Mouse (Mus musculus): ENCODE results near the gene Trim24. TPM values are rescaled to one million over a fixed set of nuclear protein-coding genes. Genes with fewer than 3 reads are reported as not detected.

Gene Trim24
- polyA plus RNA-seq, 1 experiment = 8.7 TPM

- Histone ChIP-seq H3K36me3 (ENCODE audit: control insufficient read depth, insufficient read depth, low read length) (peaks cover 4% of the 10 kb centered on the region; the same call in 1 of the 2 replicates), H3K4me3 (ENCODE audit: low read depth, low read length) (no peak overlapping the region), H3K4me1 (ENCODE audit: control insufficient read depth, insufficient read depth, insufficient read length, low read length) (peaks cover 1% of the 10 kb centered on the region; the same call in 1 of the 2 replicates), H3K27ac (ENCODE audit: insufficient read depth, low read depth, low read length) (no peak overlapping the region), H3K27me3 (ENCODE audit: control insufficient read depth, insufficient read depth, low read length) (no peaks in the 10 kb centered on the region)
- 74% methylated on average over 2 of the region's 2 CpGs for WGBS
- TF ChIP-seq POLR2A (IDR thresholded peaks at IDR 0.05; ENCODE audit: low read depth, low read length) (no peak), CTCF (IDR thresholded peaks at IDR 0.05; ENCODE audit: extremely low read depth, insufficient read length, insufficient replicate concordance, low read depth, low read length) (no peak)
Measured at GRCm38 (mm10) chr6:37900221-37900620, 29.6 kb downstream of the Trim24 start.

- H3K27me3 ChIP-seq (ENCODE audit: control insufficient read depth, insufficient read depth, low read length) = no peaks in the 10 kb centered on the region
- TF ChIP-seq POLR2A (IDR thresholded peaks at IDR 0.05; ENCODE audit: low read depth, low read length) (no peak), CTCF (IDR thresholded peaks at IDR 0.05; ENCODE audit: extremely low read depth, insufficient read length, insufficient replicate concordance, low read depth, low read length) (no peak)
- peaks cover 9% of the 10 kb centered on the region for H3K36me3 ChIP-seq (ENCODE audit: control insufficient read depth, insufficient read depth, low read length)
- peaks cover 1% of the 10 kb centered on the region; the same call in 1 of the 2 replicates for H3K4me1 ChIP-seq (ENCODE audit: control insufficient read depth, insufficient read depth, insufficient read length, low read length)
- no peak overlapping the region for H3K4me3 ChIP-seq (ENCODE audit: low read depth, low read length)
- 84% methylated on average over 2 of the region's 2 CpGs for WGBS
- no peak overlapping the region for H3K27ac ChIP-seq (ENCODE audit: insufficient read depth, low read depth, low read length)
Measured at GRCm38 (mm10) chr6:37901791-37902190, 31.2 kb downstream of the Trim24 start.

- H3K36me3 ChIP-seq (ENCODE audit: control insufficient read depth, insufficient read depth, low read length) = peaks cover 9% of the 10 kb centered on the region
- H3K4me1 ChIP-seq (ENCODE audit: control insufficient read depth, insufficient read depth, insufficient read length, low read length) = peaks cover 1% of the 10 kb centered on the region; the same call in 1 of the 2 replicates
- TF ChIP-seq CTCF (IDR thresholded peaks at IDR 0.05; ENCODE audit: extremely low read depth, insufficient read length, insufficient replicate concordance, low read depth, low read length) (no peak), POLR2A (IDR thresholded peaks at IDR 0.05; ENCODE audit: low read depth, low read length) (no peak)
- no peak overlapping the region for H3K27ac ChIP-seq (ENCODE audit: insufficient read depth, low read depth, low read length)
- no peak overlapping the region for H3K4me3 ChIP-seq (ENCODE audit: low read depth, low read length)
- WGBS = 79% methylated on average over 1 of the region's 1 CpGs
- H3K27me3 ChIP-seq (ENCODE audit: control insufficient read depth, insufficient read depth, low read length) = no peaks in the 10 kb centered on the region
Measured at GRCm38 (mm10) chr6:37903810-37904209, 33.2 kb downstream of the Trim24 start.

GRCm38 (mm10) chr6:37913525-37913924 lies 42.9 kb downstream of the Trim24 start:
- peaks cover 14% of the 10 kb centered on the region for H3K36me3 ChIP-seq (ENCODE audit: control insufficient read depth, insufficient read depth, low read length)
- TF ChIP-seq CTCF (IDR thresholded peaks at IDR 0.05; ENCODE audit: extremely low read depth, insufficient read length, insufficient replicate concordance, low read depth, low read length) (no peak), POLR2A (IDR thresholded peaks at IDR 0.05; ENCODE audit: low read depth, low read length) (no peak)
- WGBS = 81% methylated on average over 2 of the region's 2 CpGs
- H3K4me3 ChIP-seq (ENCODE audit: low read depth, low read length) = no peak overlapping the region
- no peak overlapping the region for H3K27ac ChIP-seq (ENCODE audit: insufficient read depth, low read depth, low read length)
- no peaks in the 10 kb centered on the region for H3K27me3 ChIP-seq (ENCODE audit: control insufficient read depth, insufficient read depth, low read length)
- H3K4me1 ChIP-seq (ENCODE audit: control insufficient read depth, insufficient read depth, insufficient read length, low read length) = no peaks in the 10 kb centered on the region

- WGBS = 34% methylated on average over 1 of the region's 1 CpGs
- Histone ChIP-seq H3K27ac (ENCODE audit: insufficient read depth, low read depth, low read length) (no peak overlapping the region), H3K27me3 (ENCODE audit: control insufficient read depth, insufficient read depth, low read length) (no peaks in the 10 kb centered on the region)
Measured at GRCm38 (mm10) chr6:37925104-37925503, 54.5 kb downstream of the Trim24 start.

GRCm38 (mm10) chr6:37926751-37927150 lies 56.1 kb downstream of the Trim24 start:
- WGBS = 93% methylated on average over 1 of the region's 1 CpGs
- Histone ChIP-seq H3K36me3 (ENCODE audit: control insufficient read depth, insufficient read depth, low read length) (peaks cover 21% of the 10 kb centered on the region), H3K27ac (ENCODE audit: insufficient read depth, low read depth, low read length) (no peak overlapping the region), H3K27me3 (ENCODE audit: control insufficient read depth, insufficient read depth, low read length) (no peaks in the 10 kb centered on the region), H3K4me1 (ENCODE audit: control insufficient read depth, insufficient read depth, insufficient read length, low read length) (no peaks in the 10 kb centered on the region), H3K4me3 (ENCODE audit: low read depth, low read length) (no peak overlapping the region)
- no peak for TF ChIP-seq CTCF (IDR thresholded peaks at IDR 0.05; ENCODE audit: extremely low read depth, insufficient read length, insufficient replicate concordance, low read depth, low read length)
- no peak for TF ChIP-seq POLR2A (IDR thresholded peaks at IDR 0.05; ENCODE audit: low read depth, low read length)

More at GRCm38 (mm10) chr6:37925104-37925503, 54.5 kb downstream of the Trim24 start:
- no peaks in the 10 kb centered on the region for H3K4me1 ChIP-seq (ENCODE audit: control insufficient read depth, insufficient read depth, insufficient read length, low read length)
- TF ChIP-seq POLR2A (IDR thresholded peaks at IDR 0.05; ENCODE audit: low read depth, low read length) (no peak), CTCF (IDR thresholded peaks at IDR 0.05; ENCODE audit: extremely low read depth, insufficient read length, insufficient replicate concordance, low read depth, low read length) (no peak)
- peaks cover 18% of the 10 kb centered on the region for H3K36me3 ChIP-seq (ENCODE audit: control insufficient read depth, insufficient read depth, low read length)
- H3K4me3 ChIP-seq (ENCODE audit: low read depth, low read length) = no peak overlapping the region

GRCm38 (mm10) chr6:37936498-37936897 lies 65.9 kb downstream of the Trim24 start:
- TF ChIP-seq POLR2A (IDR thresholded peaks at IDR 0.05; ENCODE audit: low read depth, low read length) = no peak
- no peak for TF ChIP-seq CTCF (IDR thresholded peaks at IDR 0.05; ENCODE audit: extremely low read depth, insufficient read length, insufficient replicate concordance, low read depth, low read length)
- no peak overlapping the region for H3K4me3 ChIP-seq (ENCODE audit: low read depth, low read length)
- WGBS = 91% methylated on average over 6 of the region's 6 CpGs
- peaks cover 9% of the 10 kb centered on the region for H3K36me3 ChIP-seq (ENCODE audit: control insufficient read depth, insufficient read depth, low read length)
- H3K4me1 ChIP-seq (ENCODE audit: control insufficient read depth, insufficient read depth, insufficient read length, low read length) = no peaks in the 10 kb centered on the region
- H3K27me3 ChIP-seq (ENCODE audit: control insufficient read depth, insufficient read depth, low read length) = no peaks in the 10 kb centered on the region
- no peak overlapping the region for H3K27ac ChIP-seq (ENCODE audit: insufficient read depth, low read depth, low read length)
